Mouse (Mus musculus) megakaryocyte, embryonic 14.5 days (primary cell): ENCODE results near the gene Slc6a8. TPM values are rescaled to one million over a fixed set of nuclear protein-coding genes. Genes with fewer than 3 reads are reported as not detected.

Experiments used
- H3K27me3 ChIP-seq: replicated peaks from 2 replicates; pipeline ENCODE3; 2012; ENCODE audit warnings: inconsistent platforms
- H3K36me3 ChIP-seq: replicated peaks from 2 replicates; pipeline ENCODE3; 2012; ENCODE audit warnings: low read length, inconsistent platforms, mixed read lengths
- H3K4me1 ChIP-seq: 2 replicates; pipeline ENCODE4 v1.6.1; 2012; ENCODE audit warnings: inconsistent platforms
- H3K4me3 ChIP-seq: replicated peaks from 2 replicates; pipeline ENCODE3; 2012; ENCODE audit warnings: moderate library complexity, mild to moderate bottlenecking, inconsistent platforms
- H3K9me3 ChIP-seq: 2 replicates; pipeline ENCODE4 v1.6.1; 2012; ENCODE audit warnings: inconsistent platforms
- FLI1 ChIP-seq: IDR thresholded peaks from 2 replicates; pipeline ENCODE4 v1.6.1; 2012; ENCODE audit warnings: low read length, inconsistent platforms, mixed read lengths
- GATA1 ChIP-seq: IDR thresholded peaks from 3 replicates; pipeline ENCODE4 v1.6.1; 2012; ENCODE audit warnings: mixed read lengths, low read length, inconsistent platforms, borderline replicate concordance
- polyA plus RNA-seq: library from polyadenylated mRNA; stranded (reverse); fragments of >175 nt; gene quantifications from 2 replicates; pipeline ENCODE4 v1.2.3, GENCODE M21; 2012; ENCODE audit warnings: low replicate concordance; ENCODE audit not compliant: insufficient read depth

Gene Slc6a8
- polyA plus RNA-seq, 1 experiment = 3.9 TPM

GRCm38 (mm10) chrX:73654177-73654576 lies 18.8 kb upstream of the Slc6a8 start:
- H3K4me1 ChIP-seq = peaks cover 6% of the 10 kb centered on the region; the same call in 1 of the 2 replicates
- H3K9me3 ChIP-seq = no peaks in the 10 kb centered on the region; the same call in 1 of the 2 replicates
- TF ChIP-seq FLI1 = no peak
- TF ChIP-seq GATA1 = no peak
- H3K36me3 ChIP-seq = no peaks in the 10 kb centered on the region
- no peak overlapping the region for H3K4me3 ChIP-seq
- H3K27me3 ChIP-seq = peaks cover 44% of the 10 kb centered on the region

DNA sequence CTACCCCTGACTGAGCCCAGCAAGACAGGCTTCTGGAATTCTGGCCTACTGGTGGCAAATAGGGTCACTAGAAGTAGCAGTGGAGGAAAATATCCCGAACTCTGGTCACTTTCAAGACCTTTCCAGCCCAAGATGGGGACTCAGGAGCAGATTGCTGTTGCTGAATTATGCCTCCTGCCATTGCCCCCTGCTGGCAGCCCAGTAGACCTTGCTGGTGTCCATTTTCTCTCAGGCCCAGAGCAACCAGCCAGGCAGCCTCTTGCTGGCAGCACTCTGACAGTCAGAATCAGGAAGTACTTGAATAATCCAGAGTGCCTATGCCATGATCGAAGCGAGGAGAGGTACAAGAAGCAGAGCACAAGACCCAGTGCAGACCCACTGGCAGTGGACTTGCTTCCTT lies 17.4 kb upstream of the Slc6a8 start:
- no peak overlapping the region for H3K4me3 ChIP-seq
- H3K36me3 ChIP-seq = no peaks in the 10 kb centered on the region
- no peak for TF ChIP-seq FLI1
- no peak for TF ChIP-seq GATA1
- H3K4me1 ChIP-seq = peaks cover 9% of the 10 kb centered on the region; the same call in 1 of the 2 replicates
- H3K27me3 ChIP-seq = peaks cover 55% of the 10 kb centered on the region
- H3K9me3 ChIP-seq = no peaks in the 10 kb centered on the region

- Histone ChIP-seq H3K9me3 (peaks cover 11% of the 10 kb centered on the region; the same call in 1 of the 2 replicates), H3K36me3 (no peaks in the 10 kb centered on the region), H3K4me1 (peaks cover 9% of the 10 kb centered on the region; the same call in 1 of the 2 replicates), H3K27me3 (peaks cover 58% of the 10 kb centered on the region), H3K4me3 (no peak overlapping the region)
- TF ChIP-seq GATA1 = no peak
- TF ChIP-seq FLI1 = no peak
Measured at GRCm38 (mm10) chrX:73658391-73658790, 14.6 kb upstream of the Slc6a8 start.

DNA sequence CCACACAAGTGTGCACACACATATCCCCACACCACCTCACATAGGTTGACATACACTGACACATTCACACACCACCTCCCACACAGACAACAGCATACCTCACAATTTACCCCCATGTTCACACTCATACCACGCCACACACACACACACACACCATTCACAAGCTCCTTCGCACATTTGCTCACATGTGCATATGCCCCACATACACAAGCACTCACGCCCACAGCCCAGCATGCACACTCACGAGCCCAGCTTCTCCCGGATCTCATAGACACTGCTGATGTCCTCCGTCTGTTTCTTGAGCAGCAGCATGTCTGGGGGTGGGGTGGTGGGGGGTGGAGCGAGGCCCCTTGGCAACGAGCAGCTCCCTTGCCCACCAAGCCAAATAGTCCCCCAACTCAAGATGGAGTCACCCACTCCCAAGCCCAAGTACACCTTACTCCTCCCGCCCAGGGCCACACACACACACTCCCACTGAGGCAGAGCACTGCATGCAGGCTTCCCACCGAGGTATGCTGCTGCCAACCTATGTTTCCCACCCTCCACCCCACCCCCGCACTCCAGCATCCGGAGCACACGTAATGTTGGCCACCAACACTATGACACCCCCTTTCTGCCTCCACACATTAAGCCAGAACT lies 13.9 kb upstream of the Slc6a8 start:
- Histone ChIP-seq H3K36me3 (no peaks in the 10 kb centered on the region), H3K4me3 (no peak overlapping the region), H3K9me3 (peaks cover 11% of the 10 kb centered on the region; the same call in 1 of the 2 replicates), H3K27me3 (peaks cover 53% of the 10 kb centered on the region), H3K4me1 (peaks cover 9% of the 10 kb centered on the region; the same call in 1 of the 2 replicates)
- TF ChIP-seq GATA1 (no peak), FLI1 (no peak)

DNA sequence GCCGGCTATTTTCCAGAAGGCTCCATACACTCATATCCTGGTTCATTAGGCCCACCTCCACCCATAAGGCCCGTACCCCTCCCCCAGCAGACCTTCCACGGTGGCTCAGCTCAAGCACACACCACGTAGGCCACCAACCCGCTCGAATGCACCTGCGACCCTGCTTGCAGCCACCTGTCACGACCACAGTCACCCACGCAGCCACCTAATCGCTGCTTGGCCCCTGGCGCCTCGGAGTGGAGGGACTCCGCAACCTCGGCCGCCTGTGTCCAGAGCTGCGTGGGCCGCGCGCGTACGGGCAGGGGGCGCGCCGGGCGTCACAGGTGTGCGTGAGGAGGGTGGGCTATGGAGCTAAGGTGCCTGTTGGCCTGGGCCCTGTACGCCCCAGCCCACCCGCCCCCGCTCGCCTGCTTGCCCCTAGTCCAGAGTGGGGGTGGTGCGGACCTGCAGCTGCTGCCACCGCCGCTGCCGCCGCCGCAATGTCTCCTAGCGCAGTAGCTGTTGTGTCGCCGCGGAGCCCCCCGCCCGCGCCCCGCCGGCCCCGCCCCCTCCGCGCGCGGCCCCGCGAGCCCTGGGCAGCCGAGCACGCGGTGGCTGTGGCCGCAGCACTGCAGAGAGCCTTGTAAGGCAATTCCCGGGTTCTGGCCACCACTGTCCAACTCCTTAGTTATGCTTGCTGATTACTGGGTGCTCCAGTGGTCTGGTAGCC lies 13.2 kb upstream of the Slc6a8 start, which contains the start of gene Pnck:
TSS of gene Pnck (minus strand) at position 543 of the 709 bp plus-strand sequence.
- TF ChIP-seq FLI1 = no peak
- TF ChIP-seq GATA1 = no peak
- H3K4me3 ChIP-seq = peak within 1 kb of the TSS; percentile 62
- H3K27me3 ChIP-seq = peaks cover 50% of the 10 kb centered on the region

DNA sequence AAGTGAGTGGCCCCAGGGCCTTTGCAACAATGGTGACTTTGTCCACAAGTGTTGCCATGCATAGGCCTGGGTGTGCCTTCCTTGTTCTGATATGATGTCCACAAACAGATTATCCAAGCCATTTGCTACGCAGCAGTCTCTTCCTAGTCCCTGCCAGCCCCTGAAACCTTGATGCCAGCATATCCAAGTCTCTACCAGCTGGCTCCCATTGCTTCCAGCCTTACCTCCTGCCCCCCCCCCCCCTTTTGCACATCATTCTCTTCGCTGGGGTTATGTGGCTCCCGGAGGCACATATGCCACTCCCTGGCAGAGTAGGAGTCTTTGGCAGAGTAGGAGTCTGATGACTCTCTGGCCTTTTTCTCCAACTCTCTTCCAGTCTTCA lies 12.7 kb upstream of the Slc6a8 start:
- Histone ChIP-seq H3K36me3 (no peaks in the 10 kb centered on the region), H3K4me3 (no peak overlapping the region)
- TF ChIP-seq FLI1 (no peak), GATA1 (no peak)

More for the DNA sequence above, 13.2 kb upstream of the Slc6a8 start, which contains the start of gene Pnck:
- no peaks in the 10 kb centered on the region for H3K36me3 ChIP-seq
- H3K9me3 ChIP-seq = peaks cover 11% of the 10 kb centered on the region; the same call in 1 of the 2 replicates
- peaks cover 9% of the 10 kb centered on the region; the same call in 1 of the 2 replicates for H3K4me1 ChIP-seq

GRCm38 (mm10) chrX:73663143-73663542 lies 9.8 kb upstream of the Slc6a8 start:
- no peaks in the 10 kb centered on the region for H3K36me3 ChIP-seq
- no peak overlapping the region for H3K4me3 ChIP-seq
- TF ChIP-seq FLI1 = no peak
- no peak for TF ChIP-seq GATA1
- peaks cover 11% of the 10 kb centered on the region; the same call in 1 of the 2 replicates for H3K9me3 ChIP-seq
- peaks cover 31% of the 10 kb centered on the region for H3K27me3 ChIP-seq
- H3K4me1 ChIP-seq = peaks cover 3% of the 10 kb centered on the region; the same call in 1 of the 2 replicates

More for the DNA sequence above, 12.7 kb upstream of the Slc6a8 start:
- peaks cover 11% of the 10 kb centered on the region; the same call in 1 of the 2 replicates for H3K9me3 ChIP-seq
- peaks cover 50% of the 10 kb centered on the region for H3K27me3 ChIP-seq
- H3K4me1 ChIP-seq = peaks cover 9% of the 10 kb centered on the region; the same call in 1 of the 2 replicates

- Histone ChIP-seq H3K36me3 (no peaks in the 10 kb centered on the region), H3K4me3 (peak overlapping the region; percentile 23), H3K27me3 (peaks cover 73% of the 10 kb centered on the region), H3K9me3 (peaks cover 8% of the 10 kb centered on the region; the same call in 1 of the 2 replicates), H3K4me1 (peaks cover 20% of the 10 kb centered on the region)
- TF ChIP-seq GATA1 (no peak), FLI1 (no peak)
Measured at GRCm38 (mm10) chrX:73672031-73672431, 919 bp upstream of the Slc6a8 start.

- Histone ChIP-seq H3K9me3 (peaks cover 8% of the 10 kb centered on the region; the same call in 1 of the 2 replicates), H3K36me3 (no peaks in the 10 kb centered on the region), H3K4me3 (peak overlapping the region; percentile 89), H3K27me3 (peaks cover 81% of the 10 kb centered on the region), H3K4me1 (peaks cover 20% of the 10 kb centered on the region)
- TF ChIP-seq GATA1 = no peak
- no peak for TF ChIP-seq FLI1
Measured at GRCm38 (mm10) chrX:73673619-73673967, 643 bp downstream of the Slc6a8 start.
